Mouse (Mus musculus) ovary, postnatal 36 days (tissue): Measurements from ENCODE around the gene Ubald2.
"Not testable (repeated sequence)": the region's sequence is repeated elsewhere in the genome, so short reads cannot be mapped to it uniquely, and the experiment has no call there.

Source experiments
- DNase-seq: peaks from one replicate; pipeline ENCODE4 v3.0.0; 2022; ENCODE audit warnings: low spot score, mixed read lengths

Gene Ubald2

DNA sequence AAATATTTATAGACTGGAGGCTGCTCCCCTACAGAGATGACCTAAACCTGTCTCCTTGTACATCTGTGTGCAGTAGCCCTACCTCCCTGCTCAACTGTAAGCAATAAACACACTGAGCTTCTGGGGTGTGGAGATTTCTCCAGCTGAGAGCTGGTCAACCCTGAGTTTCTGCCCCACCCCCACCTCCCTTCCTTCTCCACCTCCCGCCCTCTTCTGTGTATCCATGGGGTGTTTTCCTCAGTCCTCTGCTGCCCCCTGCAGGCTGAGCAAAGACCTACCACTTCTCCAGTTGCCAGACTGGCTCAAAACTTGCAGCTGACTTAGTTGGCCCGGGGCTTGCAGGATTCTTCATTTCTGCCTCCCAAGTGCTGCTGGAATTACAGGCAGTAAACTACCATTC is 29.9 kb downstream of the Ubald2 start:
- DNase-seq: peak; percentile 87

DNA sequence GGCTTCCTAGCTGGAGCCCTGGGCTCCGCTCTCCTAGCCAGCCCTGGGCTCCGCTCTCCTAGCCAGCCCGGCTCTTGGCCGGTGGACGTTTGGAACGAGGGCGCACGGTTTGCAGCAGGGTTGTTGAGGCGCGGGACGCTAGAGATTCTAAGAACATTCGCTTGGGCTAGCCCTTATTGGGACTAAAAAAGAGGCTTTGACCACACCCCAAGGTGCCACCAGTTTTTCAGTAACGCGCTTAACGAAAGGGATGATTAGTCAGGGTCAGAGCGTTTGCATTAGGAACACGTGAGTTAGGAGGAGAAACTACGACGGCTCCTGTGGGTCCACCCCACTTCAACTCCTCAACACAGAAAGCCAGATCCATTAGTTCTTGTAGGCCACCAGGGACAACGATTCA is 32.2 kb downstream of the Ubald2 start, which contains the start of gene Qrich2:
TSS of gene Qrich2 (minus strand) at position 101 of the 400 bp plus-strand sequence.
- no peak for DNase-seq

DNA sequence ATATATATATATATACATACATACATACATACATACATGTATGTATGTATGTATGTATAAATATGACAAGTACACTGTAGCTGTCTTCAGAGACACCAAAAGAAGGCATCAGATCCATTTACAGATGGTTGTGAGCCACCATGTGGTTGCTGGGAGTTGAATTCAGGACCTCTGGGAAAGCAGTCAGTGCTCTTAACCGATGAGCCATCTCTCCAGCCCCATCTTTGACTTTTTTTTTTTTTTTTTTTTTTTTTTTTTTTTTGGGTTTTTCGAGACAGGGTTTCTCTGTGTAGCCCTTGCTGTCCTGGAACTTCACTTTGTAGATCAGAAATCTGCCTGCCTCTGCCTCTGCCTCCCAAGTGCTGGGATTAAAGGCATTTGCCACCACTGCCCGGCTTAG is 34.4 kb downstream of the Ubald2 start:
- not testable (repeated sequence) for DNase-seq

GRCm38 (mm10) chr11:116470249-116470648 is 36.4 kb downstream of the Ubald2 start:
- no peak for DNase-seq

GRCm38 (mm10) chr11:116470896-116471295 is 37.0 kb downstream of the Ubald2 start:
- DNase-seq: no peak

DNA sequence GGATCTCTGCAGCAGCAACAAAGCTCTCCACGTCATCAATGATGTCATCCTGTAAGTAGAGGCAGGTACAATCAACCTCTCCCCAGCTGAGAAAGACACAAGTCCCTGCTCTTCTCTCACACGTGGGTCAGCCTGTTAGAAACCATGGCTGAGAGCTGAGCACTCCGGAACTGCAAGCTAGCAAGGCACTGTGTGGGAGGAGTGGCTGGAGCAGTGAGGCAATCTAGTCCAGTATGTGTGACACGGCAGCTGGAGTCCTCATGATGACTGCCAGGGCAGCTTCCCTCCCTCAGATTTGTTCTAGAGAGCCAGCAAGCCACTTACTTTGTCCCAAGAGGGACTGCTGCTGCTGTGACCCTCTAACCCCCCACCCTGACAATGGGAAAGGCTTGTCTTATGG is 38.4 kb downstream of the Ubald2 start:
- no peak for DNase-seq

GRCm38 (mm10) chr11:116476041-116476440 is 42.1 kb downstream of the Ubald2 start:
- no peak for DNase-seq

DNA sequence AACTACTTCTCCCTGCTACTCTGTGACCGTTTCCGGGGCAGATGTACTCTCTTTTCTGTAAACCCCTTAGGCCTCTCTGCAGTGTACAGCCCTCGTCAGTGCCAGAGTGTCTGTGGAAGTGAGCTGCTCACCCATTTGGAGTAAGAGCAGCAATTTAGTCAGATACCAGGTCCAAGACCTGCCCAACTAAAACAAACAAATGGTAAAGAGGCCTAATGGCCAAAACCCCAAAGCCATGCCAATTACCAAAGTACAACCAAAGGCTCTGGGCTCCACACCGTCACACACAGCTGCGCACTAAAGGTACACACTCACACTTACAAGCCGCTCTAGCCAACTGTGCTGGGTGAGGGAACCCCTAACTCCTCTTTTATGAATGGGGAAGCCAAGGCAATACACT is 42.8 kb downstream of the Ubald2 start:
- DNase-seq: no peak

- DNase-seq: no peak
These were observed 43.4 kb downstream of the Ubald2 start for GRCm38 (mm10) chr11:116477160-116477759.

GRCm38 (mm10) chr11:116478978-116479377 is 45.1 kb downstream of the Ubald2 start:
- no peak for DNase-seq

DNA sequence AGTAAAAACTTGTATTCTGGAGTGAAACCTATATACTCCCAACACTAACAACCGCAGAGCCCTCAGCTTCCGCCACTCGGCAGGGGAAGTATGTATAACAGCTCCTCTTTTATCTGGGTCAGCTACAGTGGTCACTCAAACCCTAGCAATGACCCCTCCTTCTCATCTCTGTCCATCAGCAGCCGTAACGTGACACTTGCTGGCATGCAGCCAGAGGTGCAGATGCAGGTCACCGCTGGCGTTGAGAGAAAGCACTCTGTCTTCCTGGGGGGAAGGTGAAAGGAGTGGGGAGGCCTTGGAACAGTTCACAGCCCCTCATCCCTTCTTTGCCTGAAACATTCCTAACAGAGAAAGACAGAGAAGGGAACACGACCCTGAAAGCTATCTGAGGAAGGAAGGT is 45.9 kb downstream of the Ubald2 start:
- no peak for DNase-seq

- DNase-seq: no peak
These were observed 47.1 kb downstream of the Ubald2 start for GRCm38 (mm10) chr11:116480975-116481374.

GRCm38 (mm10) chr11:116481776-116482175 is 47.9 kb downstream of the Ubald2 start:
- DNase-seq: no peak

- DNase-seq: no peak
These were observed 50.4 kb downstream of the Ubald2 start for GRCm38 (mm10) chr11:116484261-116484660.

GRCm38 (mm10) chr11:116488207-116488606 is 54.3 kb downstream of the Ubald2 start:
- no peak for DNase-seq
